ENCODE assay signal across 35 mouse cellular contexts in the genomic region with DNA sequence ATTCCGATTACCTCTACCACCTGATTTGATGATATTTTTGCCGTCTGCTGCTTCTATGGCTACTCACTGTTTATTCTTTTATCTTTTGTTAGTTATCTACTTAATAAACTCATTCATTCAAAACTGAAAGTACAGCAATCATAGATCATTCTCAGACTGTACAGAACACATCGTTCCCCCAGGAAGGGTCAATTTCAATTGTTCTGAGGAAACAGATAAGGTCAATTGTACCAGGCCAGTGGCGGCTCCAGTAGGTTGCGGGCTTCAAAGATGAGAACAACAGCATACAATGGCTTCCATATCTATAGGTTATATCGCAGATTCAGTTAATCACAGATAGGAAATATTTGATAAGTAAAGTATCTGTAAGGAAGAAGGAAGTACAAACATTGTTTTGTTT.
"Had no signal": no experiment of that assay in that cellular context is flagged by ENCODE, and none has a peak within 500 bp of the region (broad histone marks: within the 10 kb centered on the region; RNA-seq: fewer than 3 reads in every experiment).

No protein-coding gene starts in this region.

- ATAC-seq: hindbrain, embryonic 16.5 days; hindbrain, postnatal 0 days; inflammation-experienced regulatory T-cells, adult 6 months; intestine, embryonic 15.5 days; intestine, embryonic 16.5 days; intestine, postnatal 0 days had no signal

- H3K9ac ChIP-seq: heart, embryonic 12.5 days; heart, embryonic 13.5 days; heart, embryonic 15.5 days; hindbrain, embryonic 12.5 days; hindbrain, embryonic 13.5 days; hindbrain, embryonic 14.5 days; hindbrain, embryonic 15.5 days; intestine, embryonic 15.5 days; kidney, embryonic 15.5 days had no signal

- H3K9me3 ChIP-seq: heart, embryonic 10.5 days; heart, embryonic 12.5 days; heart, embryonic 13.5 days; heart, embryonic 15.5 days; hindbrain, embryonic 10.5 days; hindbrain, embryonic 12.5 days; hindbrain, embryonic 13.5 days; hindbrain, embryonic 15.5 days; intestine, embryonic 15.5 days; kidney, embryonic 15.5 days had no signal

- H3K27me3 ChIP-seq: heart, embryonic 12.5 days; heart, embryonic 13.5 days; heart, embryonic 15.5 days; hindbrain, embryonic 12.5 days; hindbrain, embryonic 13.5 days; hindbrain, embryonic 15.5 days; intestine, embryonic 15.5 days had no signal

- H3K4me3 ChIP-seq: heart, adult 2 months; heart, embryonic 10.5 days; heart, embryonic 12.5 days; heart, embryonic 13.5 days; heart, embryonic 15.5 days; hindbrain, embryonic 10.5 days; hindbrain, embryonic 12.5 days; hindbrain, embryonic 13.5 days; hindbrain, embryonic 15.5 days; intestine, embryonic 15.5 days; kidney, embryonic 15.5 days; layer of hippocampus, adult 2 months had no signal

- H3K4me2 ChIP-seq: heart, embryonic 11.5 days; heart, embryonic 12.5 days; heart, embryonic 13.5 days; heart, embryonic 15.5 days; hindbrain, embryonic 12.5 days; hindbrain, embryonic 13.5 days; hindbrain, embryonic 14.5 days; hindbrain, embryonic 15.5 days; intestine, embryonic 15.5 days; kidney, embryonic 15.5 days had no signal

- DNase-seq: heart, adult 2 months; heart, postnatal 10 days; heart, postnatal 14 days; heart, postnatal 36 days; heart, postnatal 4 days; kidney, adult 11 months; kidney, adult 18-20 months; kidney, adult 2 months; kidney, adult 8-10 months; kidney, adult 9 months; kidney, postnatal 10 days; kidney, postnatal 14 days; kidney, postnatal 25 days; kidney, postnatal 36 days; kidney, postnatal 4 days; layer of hippocampus, adult 9-11 months had no signal

- H3K27ac ChIP-seq: heart, adult 2 months; heart, embryonic 10.5 days; heart, embryonic 13.5 days; heart, embryonic 15.5 days; hindbrain, embryonic 10.5 days; hindbrain, embryonic 12.5 days; hindbrain, embryonic 13.5 days; hindbrain, embryonic 14.5 days; hindbrain, embryonic 15.5 days; hindbrain, postnatal 0 days; intestine, embryonic 15.5 days; kidney, embryonic 15.5 days; kidney, postnatal 0 days; layer of hippocampus, adult 2 months had no signal

- H3K36me3 ChIP-seq: heart, embryonic 10.5 days; heart, embryonic 12.5 days; heart, embryonic 13.5 days; heart, embryonic 15.5 days; hindbrain, embryonic 12.5 days; hindbrain, embryonic 15.5 days; intestine, embryonic 15.5 days; kidney, embryonic 15.5 days had no signal
